Mouse (Mus musculus): ENCODE data around the gene Cubn.

The Cubn gene

GRCm38 (mm10) chr2:13342325-13342926 is 149.2 kb downstream of the Cubn start:
- DNase-seq: peak; percentile 30

DNA sequence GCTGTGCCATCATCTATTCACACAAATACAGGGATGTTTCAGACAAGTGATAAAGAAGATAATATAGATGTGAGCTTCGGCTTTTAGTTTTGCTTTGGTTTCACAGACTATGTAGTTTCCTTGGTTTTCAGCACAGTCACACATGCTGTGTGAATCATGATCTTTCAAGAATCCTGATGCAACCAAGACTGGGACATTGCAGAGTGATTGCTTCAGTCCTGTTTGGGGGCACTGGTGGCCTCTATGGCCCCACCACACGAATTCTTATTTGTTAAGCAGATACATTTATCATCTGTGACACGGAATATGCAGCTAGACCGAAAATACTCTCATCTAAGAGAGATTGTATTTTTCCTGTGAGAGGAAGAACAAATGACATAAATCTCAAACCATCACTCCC is 156.2 kb downstream of the Cubn start:
- no peak for DNase-seq

DNA sequence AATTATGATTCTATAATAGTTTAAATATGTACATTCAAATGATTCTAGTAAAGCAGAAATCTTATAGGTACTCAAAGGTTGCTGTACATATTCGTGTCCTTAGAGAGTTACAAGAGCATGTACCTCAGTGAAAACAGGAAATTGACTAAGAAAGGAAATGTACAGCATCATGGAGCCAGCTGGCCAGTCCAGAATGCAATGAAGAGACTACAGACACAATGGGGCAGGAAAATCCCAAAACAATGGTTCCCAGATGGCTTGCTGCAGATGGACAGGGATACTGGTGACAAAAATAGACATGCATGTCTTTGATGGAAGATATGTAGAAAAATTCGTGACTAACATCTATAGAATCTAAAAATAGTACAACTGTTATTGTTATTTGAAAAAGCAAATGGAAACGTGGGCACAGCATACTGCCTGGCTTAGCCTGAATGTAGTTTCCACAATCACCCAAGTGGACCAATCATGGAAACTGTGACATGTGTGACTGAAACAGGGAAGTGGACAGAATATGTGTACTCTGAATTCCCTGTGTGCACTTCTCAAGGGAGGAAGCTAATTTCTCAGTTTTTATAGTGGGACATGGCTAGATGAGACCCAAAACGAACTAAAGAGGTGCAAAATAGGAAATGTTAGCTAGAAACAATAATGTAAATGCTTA is 161.7 kb downstream of the Cubn start:
- no peak for DNase-seq

DNA sequence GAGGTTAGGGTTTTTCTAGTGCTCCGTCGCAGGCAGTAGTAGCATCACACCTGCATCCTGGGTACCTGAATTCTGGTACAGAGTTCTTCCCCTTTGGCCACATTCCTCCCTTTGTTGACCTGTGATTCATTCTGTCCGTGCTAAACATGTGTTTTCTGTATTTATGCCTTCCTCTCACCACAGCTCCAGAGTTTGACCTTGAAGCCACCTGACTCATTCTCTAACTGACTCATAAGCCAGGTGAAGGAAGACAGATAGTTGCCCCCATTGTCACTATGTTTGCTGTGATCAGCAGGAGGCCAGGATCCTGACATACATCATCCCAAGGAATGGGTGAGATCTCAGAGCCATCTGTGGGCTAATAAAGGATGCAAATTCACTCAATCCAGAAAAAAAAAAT is 188.2 kb downstream of the Cubn start:
- DNase-seq: no peak

DNA sequence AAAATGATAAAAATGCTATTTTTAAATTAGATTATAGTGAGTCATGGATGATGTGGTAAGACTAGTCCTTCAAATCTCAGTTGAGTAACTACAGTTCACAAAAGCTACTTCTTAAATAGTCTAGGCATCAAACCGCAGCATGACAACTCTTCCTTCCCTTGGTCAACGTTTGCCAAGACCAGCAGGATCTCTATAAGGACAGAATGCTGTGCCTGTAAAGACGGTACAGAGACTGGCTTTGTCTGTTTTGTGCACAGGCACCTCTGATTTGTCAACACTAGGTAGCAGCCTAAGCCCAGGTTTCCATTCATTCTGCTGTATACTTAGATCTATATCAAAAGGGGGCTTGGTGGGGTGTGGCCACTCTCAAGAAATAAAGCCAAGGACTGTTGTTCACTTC is 192.6 kb downstream of the Cubn start:
- DNase-seq: peak; percentile 17

DNA sequence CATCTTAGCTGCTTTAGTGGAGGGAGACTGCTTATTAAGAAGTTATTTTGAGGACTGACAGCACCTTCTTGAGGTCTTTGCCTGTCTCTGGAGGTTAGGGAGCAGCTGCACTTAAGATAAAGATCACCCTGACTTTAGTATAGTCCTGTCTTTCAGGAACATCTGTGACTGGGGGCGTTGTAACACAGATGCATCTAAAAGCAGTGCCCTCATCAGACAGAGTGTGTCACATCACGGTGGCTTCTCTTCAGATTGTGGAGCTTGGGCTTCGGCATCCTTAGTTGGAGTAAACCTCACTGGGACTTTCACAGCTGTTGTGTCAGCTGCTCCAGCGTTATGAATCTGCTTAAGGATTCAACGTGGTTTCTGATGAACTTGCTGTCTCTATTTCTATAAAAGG is 193.9 kb downstream of the Cubn start:
- no peak for DNase-seq

DNA sequence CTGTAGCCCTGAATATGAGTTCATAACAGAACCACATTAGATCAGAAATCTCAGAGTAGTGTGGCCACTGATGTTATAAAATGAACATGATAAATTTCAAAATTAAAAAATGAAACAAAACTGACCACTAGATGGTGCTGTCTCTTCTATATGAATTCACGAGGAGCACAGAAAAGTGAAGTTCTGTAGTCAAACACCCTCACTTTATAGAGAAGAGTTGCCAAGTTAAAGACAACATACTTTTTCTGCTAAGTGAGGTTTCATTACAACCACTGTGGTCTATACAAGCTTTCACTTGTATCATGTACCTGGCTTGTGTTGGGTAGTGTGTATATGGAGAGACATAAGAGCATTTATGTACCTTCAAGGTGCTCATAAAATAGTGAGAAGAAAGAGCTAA is 201.0 kb downstream of the Cubn start:
- DNase-seq: no peak

DNA sequence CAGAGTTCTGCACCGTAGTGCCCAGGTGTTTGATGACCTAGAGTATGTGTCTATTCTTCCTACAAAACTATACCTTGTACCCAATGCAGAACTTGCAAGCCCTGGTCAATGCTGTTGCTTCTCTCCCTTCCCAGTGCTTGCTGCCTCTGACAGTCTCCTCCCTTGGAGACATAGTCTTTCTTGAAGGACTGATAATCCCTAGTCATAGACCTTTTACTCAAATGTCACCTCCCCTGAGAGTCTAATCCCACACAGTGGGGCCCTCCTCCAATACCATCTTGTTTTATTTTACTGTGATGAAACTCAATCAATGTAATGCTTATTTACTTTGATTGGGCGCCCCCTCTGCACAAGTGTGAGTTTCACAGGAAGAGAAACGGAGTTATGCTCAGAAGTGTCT is 201.5 kb downstream of the Cubn start:
- no peak for DNase-seq

DNA sequence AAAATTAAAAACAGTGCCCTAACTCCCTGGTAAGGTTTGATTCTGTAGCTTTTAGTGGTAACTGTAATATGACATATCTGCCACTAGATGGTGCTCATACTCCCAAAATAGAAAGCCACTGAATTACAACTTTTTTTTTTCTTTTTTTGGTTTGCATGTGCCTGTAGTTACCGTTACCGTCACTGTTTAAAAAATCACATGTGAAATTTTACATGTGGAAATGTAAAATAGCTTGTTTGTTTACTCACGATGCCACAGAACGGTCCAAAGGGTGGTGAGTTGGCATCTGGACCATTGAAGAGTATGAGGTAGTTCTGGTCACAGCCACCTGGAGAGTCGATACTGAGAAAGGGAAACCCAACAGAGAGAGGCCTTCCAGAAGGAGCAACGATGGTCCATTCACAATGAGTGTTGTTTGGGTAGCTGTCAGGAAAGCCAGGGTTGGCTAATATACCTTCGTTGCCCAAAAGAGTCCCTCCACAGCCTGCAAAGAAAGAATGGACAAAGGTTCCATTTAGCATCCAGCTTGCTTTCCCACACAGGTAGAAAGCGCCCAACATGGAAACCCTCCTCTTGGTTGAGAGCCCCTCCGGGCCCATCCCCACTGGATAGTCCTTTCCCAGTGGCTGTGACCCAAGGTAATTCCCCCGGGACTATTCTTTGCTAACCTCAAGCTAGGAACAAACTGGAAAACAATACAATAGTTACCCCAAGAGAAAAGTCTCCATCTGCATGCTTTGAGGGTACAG is 213.3 kb downstream of the Cubn start:
- DNase-seq: no peak

- DNase-seq: peak; percentile 12
These were observed 215.7 kb downstream of the Cubn start for GRCm38 (mm10) chr2:13275874-13276273.

- peak; percentile 98 for DNase-seq
These were observed 220.3 kb downstream of the Cubn start, which contains the start of gene Rsu1 for GRCm38 (mm10) chr2:13271165-13271957. Gene Rsu1, minus strand, starts transcription at chr2:13271415.

- no peak for DNase-seq
These were observed 220.9 kb downstream of the Cubn start for GRCm38 (mm10) chr2:13270736-13271135.

DNA sequence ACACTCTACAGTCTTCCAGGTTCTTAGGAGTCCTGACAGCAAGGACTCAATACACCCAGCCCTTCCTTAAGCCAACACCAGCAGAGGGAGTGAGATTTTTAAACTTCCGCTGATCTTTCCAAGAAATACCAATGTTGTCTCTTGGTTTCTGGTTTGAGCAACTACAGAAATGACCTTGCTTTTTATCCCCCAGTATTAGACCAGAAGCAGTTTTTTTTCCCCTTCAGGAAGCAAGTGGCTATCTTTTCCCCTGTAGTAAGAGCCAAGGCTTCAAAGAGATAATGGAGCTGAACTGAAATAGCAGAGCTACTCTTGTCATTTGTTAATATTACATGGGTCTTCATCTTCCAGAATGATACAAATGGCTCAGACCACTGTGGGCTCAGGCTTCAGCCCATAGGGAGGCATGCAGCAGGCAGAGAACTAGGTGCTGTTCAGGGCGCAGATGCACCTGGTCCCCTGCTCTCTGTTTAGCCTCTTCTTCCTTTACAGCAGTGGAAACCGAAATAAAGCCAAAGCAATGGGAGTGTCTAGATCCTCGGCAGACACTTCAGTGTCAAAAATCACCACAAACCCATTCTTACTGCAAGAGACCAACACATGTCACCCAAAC is 222.8 kb downstream of the Cubn start:
- DNase-seq: no peak

GRCm38 (mm10) chr2:13264875-13265274 is 226.7 kb downstream of the Cubn start:
- no peak for DNase-seq

- DNase-seq: no peak
These were observed 228.5 kb downstream of the Cubn start for GRCm38 (mm10) chr2:13263150-13263549.

GRCm38 (mm10) chr2:13258606-13259005 is 233.0 kb downstream of the Cubn start:
- DNase-seq: no peak

DNA sequence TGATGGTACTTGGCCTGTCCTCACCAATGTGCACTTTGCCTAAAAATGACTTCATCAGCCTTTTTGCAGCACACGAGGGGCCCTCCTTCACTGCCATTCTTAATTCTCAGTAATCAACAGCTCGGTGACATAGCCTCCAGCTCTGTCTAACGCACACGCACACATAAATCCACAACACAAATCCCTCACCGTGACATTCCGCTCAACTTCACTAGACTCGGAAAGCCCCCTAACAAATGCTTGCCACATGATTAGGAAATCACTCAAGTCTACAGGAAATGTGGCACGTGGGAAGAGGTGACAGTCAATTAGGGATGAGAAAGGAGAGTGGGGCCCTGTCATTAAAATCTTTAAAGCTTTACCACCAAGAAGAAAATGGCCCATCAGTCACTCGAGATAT is 250.9 kb downstream of the Cubn start:
- DNase-seq: no peak

DNA sequence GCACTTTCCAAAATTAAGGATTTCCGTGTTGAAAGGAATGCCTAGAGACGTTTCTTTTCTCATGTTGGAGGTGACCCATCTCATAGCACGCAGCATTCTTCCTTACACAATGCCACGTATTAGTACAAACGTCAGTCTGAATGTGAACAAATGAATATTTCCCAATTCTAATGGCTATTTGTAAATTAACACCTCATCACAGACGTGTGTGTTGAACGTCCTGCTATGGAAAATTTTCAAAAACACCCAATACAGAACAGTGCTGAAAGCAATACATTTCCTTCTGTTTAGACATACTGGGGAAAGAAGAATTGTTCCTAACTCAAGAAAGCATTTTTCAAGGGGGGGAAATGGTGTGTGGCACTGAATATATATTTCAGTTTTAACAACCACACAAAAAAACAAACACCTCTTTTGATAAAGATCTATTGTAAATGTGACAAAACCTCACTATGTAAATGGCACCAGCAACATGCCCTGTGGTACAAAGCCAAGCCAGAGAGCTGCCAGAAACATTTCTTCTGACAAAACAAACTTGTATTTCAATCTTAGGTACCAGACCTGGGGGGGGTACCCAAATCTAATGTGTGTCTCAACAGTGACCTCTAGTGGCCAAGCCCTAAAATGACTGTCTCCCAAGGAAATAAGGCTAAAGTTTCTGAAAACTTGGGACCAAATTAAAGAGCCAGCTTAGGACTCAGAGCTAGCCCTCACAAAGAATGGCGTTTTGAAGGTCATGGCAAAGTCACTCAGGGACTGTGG is 254.3 kb downstream of the Cubn start:
- peak; percentile 51 for DNase-seq

DNA sequence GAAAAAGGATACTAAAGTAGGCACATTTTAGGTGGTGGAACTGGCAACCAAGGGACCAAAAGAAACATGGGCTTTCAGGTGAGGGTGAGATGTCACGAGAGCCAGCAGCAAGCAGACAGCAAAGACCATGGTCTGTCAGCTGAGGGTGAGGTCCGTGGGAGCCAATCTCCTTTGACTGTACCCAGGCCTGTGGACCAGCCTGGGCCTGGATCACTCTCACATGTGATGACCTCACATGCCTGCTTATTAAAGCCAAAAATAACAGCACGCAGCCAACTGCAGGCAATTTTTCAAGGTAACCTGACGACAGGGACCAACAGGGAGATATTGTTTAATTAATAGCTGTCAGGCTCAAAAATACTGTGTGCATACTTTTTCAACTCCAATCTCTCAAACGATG is 255.9 kb downstream of the Cubn start:
- no peak for DNase-seq

- no peak for DNase-seq
These were observed 256.8 kb downstream of the Cubn start for GRCm38 (mm10) chr2:13234796-13235195.

DNA sequence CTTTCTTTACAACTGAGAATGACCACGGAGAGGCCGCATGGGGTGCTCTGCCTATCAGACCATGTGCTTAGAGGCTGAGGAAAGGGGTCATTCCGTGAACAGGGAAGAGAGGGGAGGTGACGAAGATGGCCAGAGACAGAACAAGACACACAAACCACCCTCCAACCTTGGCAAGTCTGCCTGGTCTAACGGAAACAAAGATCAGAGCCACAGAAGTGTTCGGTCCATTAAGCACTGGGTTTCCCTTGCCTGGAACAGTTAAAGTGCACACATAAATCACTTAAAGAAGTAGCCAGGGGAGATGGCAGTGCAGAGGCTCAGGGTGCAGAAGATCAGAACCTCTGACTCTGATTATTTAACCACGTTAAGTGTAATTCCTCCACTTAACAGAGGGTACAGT is 257.7 kb downstream of the Cubn start:
- DNase-seq: peak; percentile 10

GRCm38 (mm10) chr2:13233254-13233835 is 258.3 kb downstream of the Cubn start:
- no peak for DNase-seq
